Mouse (Mus musculus): ENCODE results near the gene Vat1l. TPM values are rescaled to one million over a fixed set of nuclear protein-coding genes. Genes with fewer than 3 reads are reported as not detected.

The Vat1l gene
- total and polyA plus RNA-seq, 3 experiments: not detected

DNA sequence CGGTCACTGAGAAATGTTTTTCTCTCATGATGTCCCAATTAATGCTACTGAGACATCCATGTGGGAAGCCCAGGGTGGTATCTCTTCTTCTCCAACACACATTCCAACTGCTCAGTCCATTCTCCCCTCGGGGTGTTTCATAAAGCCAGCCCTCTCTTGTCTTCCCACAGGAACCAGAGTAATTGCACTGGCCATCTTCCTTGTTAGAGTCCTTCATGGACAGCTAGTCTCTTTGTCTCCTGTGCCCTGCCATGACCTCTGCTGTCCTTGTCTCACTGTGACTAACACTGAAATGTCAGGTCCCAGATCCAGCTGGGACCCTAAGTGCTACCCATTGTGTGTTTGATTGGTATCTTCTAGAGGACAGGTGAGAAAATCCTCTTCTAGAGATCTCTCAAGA is 116.7 kb downstream of the Vat1l start:
- DNase-seq (ENCODE audit: low read depth, low spot score): no peak
- no peaks in the 10 kb centered on the region for H3K27me3 ChIP-seq (ENCODE audit: control insufficient read depth in 1 of 2, insufficient read depth in 2 of 2, low read length in 2 of 2)
- no peaks in the 10 kb centered on the region for H3K9me3 ChIP-seq (replicated peaks; ENCODE audit: insufficient read depth, low read length)
- H3K4me1 ChIP-seq (ENCODE audit: control insufficient read depth in 1 of 2, insufficient read depth in 2 of 2, low read length in 2 of 2): no peaks in the 10 kb centered on the region
- TF ChIP-seq POLR2AphosphoS5 (IDR thresholded peaks at IDR 0.05; ENCODE audit: borderline replicate concordance, low read depth, low read length) (no peak), BHLHE40 (IDR thresholded peaks at IDR 0.05; ENCODE audit: borderline replicate concordance, low read depth, low read length) (no peak), MYC (IDR thresholded peaks at IDR 0.05; ENCODE audit: low read depth, low read length) (no peak), MAFK (IDR thresholded peaks at IDR 0.05; ENCODE audit: borderline replicate concordance, low read depth, low read length) (no peak), KAT2A (conservative IDR thresholded peaks at IDR 0.05; ENCODE audit: low read depth, low read length) (no peak), MAX (IDR thresholded peaks at IDR 0.05; ENCODE audit: low read length) (no peak), ZKSCAN1 (IDR thresholded peaks at IDR 0.05; ENCODE audit: low read depth, low read length) (no peak), SMC3 (IDR thresholded peaks at IDR 0.05; ENCODE audit: low read depth, low read length) (no peak), NELFE (IDR thresholded peaks at IDR 0.05; ENCODE audit: low read depth, low read length) (no peak), EP300 (IDR thresholded peaks at IDR 0.05; ENCODE audit: low read depth in 1 of 2, low read length in 2 of 2) (no peak), ZNF384 (IDR thresholded peaks at IDR 0.05; ENCODE audit: low read depth, low read length) (no peak), MYB (IDR thresholded peaks at IDR 0.05; ENCODE audit: low read depth, low read length) (no peak), USF2 (IDR thresholded peaks at IDR 0.05; ENCODE audit: borderline replicate concordance in 1 of 2, insufficient read depth in 1 of 2, low read depth in 1 of 2, low read length in 2 of 2) (no peak), GABPA (IDR thresholded peaks at IDR 0.05; ENCODE audit: low read depth, low read length) (no peak)
- H3K27ac ChIP-seq (ENCODE audit: control insufficient read depth, low read depth, low read length): no peak overlapping the region
- no peak overlapping the region for H3K9ac ChIP-seq (ENCODE audit: control insufficient read depth, low read depth, low read length, poor library complexity, severe bottlenecking)
- no peaks in the 10 kb centered on the region for H3K79me2 ChIP-seq (ENCODE audit: control insufficient read depth, insufficient read depth, low read length, poor library complexity)
- no peak overlapping the region for H3K4me3 ChIP-seq (ENCODE audit: control insufficient read depth in 1 of 2, insufficient read depth in 1 of 2, low read depth in 2 of 2, low read length in 2 of 2)
- H3K36me3 ChIP-seq (ENCODE audit: control insufficient read depth in 1 of 2, insufficient read depth in 2 of 2, low read length in 2 of 2): no peaks in the 10 kb centered on the region

DNA sequence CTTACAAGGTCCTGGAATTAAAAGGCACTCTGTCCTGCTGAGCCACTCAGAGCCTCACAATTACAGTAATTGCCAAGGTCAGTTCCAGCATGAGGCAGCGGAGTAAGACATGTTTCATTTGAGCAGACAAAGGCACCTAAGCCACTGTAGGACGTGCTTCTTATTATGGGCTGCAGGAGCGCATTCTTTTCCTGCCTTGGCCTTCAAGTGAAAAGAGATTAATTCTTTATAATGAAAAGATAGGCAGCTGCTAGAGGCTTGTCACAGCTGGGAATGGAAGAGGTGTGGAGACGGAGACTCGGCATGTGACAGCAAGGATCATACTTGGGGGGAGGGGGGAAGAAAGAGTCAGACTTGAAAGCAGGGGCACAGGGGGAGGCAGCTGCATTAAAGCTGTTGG is 126.5 kb downstream of the Vat1l start:
- no peaks in the 10 kb centered on the region for H3K9me3 ChIP-seq (replicated peaks; ENCODE audit: insufficient read depth, low read length)
- no peaks in the 10 kb centered on the region for H3K79me2 ChIP-seq (ENCODE audit: control insufficient read depth, insufficient read depth, low read length, poor library complexity)
- DNase-seq (ENCODE audit: low read depth, low spot score): no peak
- H3K4me3 ChIP-seq (ENCODE audit: control insufficient read depth in 1 of 2, insufficient read depth in 1 of 2, low read depth in 2 of 2, low read length in 2 of 2): no peak overlapping the region
- TF ChIP-seq POLR2AphosphoS5 (IDR thresholded peaks at IDR 0.05; ENCODE audit: borderline replicate concordance, low read depth, low read length): no peak
- no peak for TF ChIP-seq CTCF (IDR thresholded peaks at IDR 0.05 in 2 of 3, conservative IDR thresholded peaks at IDR 0.05 in 1 of 3; ENCODE audit: control insufficient read depth in 1 of 3, insufficient read depth in 1 of 3, low read depth in 2 of 3, low read length in 3 of 3, poor library complexity in 1 of 3, severe bottlenecking in 1 of 3)
- no peak for TF ChIP-seq SIN3A (IDR thresholded peaks at IDR 0.05; ENCODE audit: low read length)
- TF ChIP-seq TCF12 (IDR thresholded peaks at IDR 0.05; ENCODE audit: low read depth, low read length): no peak
- no peak for TF ChIP-seq USF1 (IDR thresholded peaks at IDR 0.05; ENCODE audit: low read depth, low read length)
- H3K27me3 ChIP-seq (ENCODE audit: control insufficient read depth in 1 of 2, insufficient read depth in 2 of 2, low read length in 2 of 2): no peaks in the 10 kb centered on the region
- H3K36me3 ChIP-seq (ENCODE audit: control insufficient read depth in 1 of 2, insufficient read depth in 2 of 2, low read length in 2 of 2): no peaks in the 10 kb centered on the region
- no peak overlapping the region for H3K27ac ChIP-seq (ENCODE audit: control insufficient read depth, low read depth, low read length)
- no peak overlapping the region for H3K9ac ChIP-seq (ENCODE audit: control insufficient read depth, low read depth, low read length, poor library complexity, severe bottlenecking)
- no peaks in the 10 kb centered on the region for H3K4me1 ChIP-seq (ENCODE audit: control insufficient read depth in 1 of 2, insufficient read depth in 2 of 2, low read length in 2 of 2)
